Mouse (Mus musculus) heart, adult 2 months (tissue): ENCODE results near the gene Slc35f6. TPM values are rescaled to one million over a fixed set of nuclear protein-coding genes. Genes with fewer than 3 reads are reported as not detected.

Experiments
- DNase-seq, 2 experiments: peaks; one replicate each; pipeline ENCODE4 v3.0.0; 2021
- H3K27ac ChIP-seq: fragments of 200-600 bp; 2 replicates; pipeline ENCODE4 v1.8.1; 2022
- H3K27me3 ChIP-seq: fragments of 200-500 bp; 2 replicates; pipeline ENCODE4 v1.6.1; 2012; ENCODE audit warnings: mild to moderate bottlenecking, low read length, inconsistent platforms, mixed read lengths; ENCODE audit not compliant: control insufficient read depth, insufficient read depth
- H3K36me3 ChIP-seq: fragments of 200-500 bp; 2 replicates; pipeline ENCODE4 v1.6.1; 2012; ENCODE audit warnings: low read length, inconsistent platforms; ENCODE audit not compliant: control insufficient read depth, insufficient read depth
- H3K4me1 ChIP-seq: fragments of 200-500 bp; 2 replicates; pipeline ENCODE4 v1.6.1; 2011; ENCODE audit warnings: low read length; ENCODE audit not compliant: control insufficient read depth, insufficient read depth
- H3K4me3 ChIP-seq: fragments of 200-600 bp; 2 replicates; pipeline ENCODE4 v1.8.1; 2022
- H3K79me2 ChIP-seq: fragments of 200-500 bp; replicated peaks from 2 replicates; pipeline ENCODE4 v1.6.1; 2012; ENCODE audit warnings: mild to moderate bottlenecking, inconsistent platforms, low read length, moderate library complexity, mixed read lengths; ENCODE audit not compliant: control insufficient read depth, insufficient read depth
- H3K9ac ChIP-seq: fragments of 200-500 bp; 2 replicates; pipeline ENCODE4 v1.6.1; 2012; ENCODE audit warnings: low read depth, mild to moderate bottlenecking, control low read depth, inconsistent platforms, low read length, mixed read lengths
- CTCF ChIP-seq: fragments of 200-600 bp; IDR thresholded peaks from 2 replicates; pipeline ENCODE4 v1.8.1; 2022; ENCODE audit warnings: antibody characterized with exemption, mild to moderate bottlenecking, moderate library complexity
- EP300 ChIP-seq: fragments of 200-500 bp; IDR thresholded peaks from 2 replicates; pipeline ENCODE4 v1.6.1; 2011; ENCODE audit warnings: low read depth, low read length, control low read depth; ENCODE audit not compliant: insufficient read depth
- POLR2A ChIP-seq: fragments of 200-500 bp; IDR thresholded peaks from 2 replicates; pipeline ENCODE4 v1.6.1; 2011; ENCODE audit warnings: mild to moderate bottlenecking, low read depth, low read length, control low read depth; ENCODE audit not compliant: insufficient read depth
- WGBS: fragments of 180-500 bp; shearing (Covaris S2); methylation state at CpG from one replicate; pipeline ENCODE4 v1.1.7; 2018; 5-methylcytosine and 5-hydroxymethylcytosine counted together
- intact Hi-C: fragments of 180-260 bp; cut with DNase I; formaldehyde crosslinking; loops from one replicate; pipeline ENCODE4 v1.15.1; 2025
- polyA plus RNA-seq: library from polyadenylated mRNA; depleted of rRNA; stranded (reverse); fragments of >200 nt; gene quantifications from 2 replicates; pipeline ENCODE4 v1.2.3, GENCODE M21; 2012
- total RNA-seq, 2 experiments: library from RNA; stranded (reverse); gene quantifications; 2 replicates each; pipeline ENCODE4 v1.2.3; 2021

Gene Slc35f6
- total and polyA plus RNA-seq, 3 experiments = 47.2 to 119 (median 49.9) TPM

DNA sequence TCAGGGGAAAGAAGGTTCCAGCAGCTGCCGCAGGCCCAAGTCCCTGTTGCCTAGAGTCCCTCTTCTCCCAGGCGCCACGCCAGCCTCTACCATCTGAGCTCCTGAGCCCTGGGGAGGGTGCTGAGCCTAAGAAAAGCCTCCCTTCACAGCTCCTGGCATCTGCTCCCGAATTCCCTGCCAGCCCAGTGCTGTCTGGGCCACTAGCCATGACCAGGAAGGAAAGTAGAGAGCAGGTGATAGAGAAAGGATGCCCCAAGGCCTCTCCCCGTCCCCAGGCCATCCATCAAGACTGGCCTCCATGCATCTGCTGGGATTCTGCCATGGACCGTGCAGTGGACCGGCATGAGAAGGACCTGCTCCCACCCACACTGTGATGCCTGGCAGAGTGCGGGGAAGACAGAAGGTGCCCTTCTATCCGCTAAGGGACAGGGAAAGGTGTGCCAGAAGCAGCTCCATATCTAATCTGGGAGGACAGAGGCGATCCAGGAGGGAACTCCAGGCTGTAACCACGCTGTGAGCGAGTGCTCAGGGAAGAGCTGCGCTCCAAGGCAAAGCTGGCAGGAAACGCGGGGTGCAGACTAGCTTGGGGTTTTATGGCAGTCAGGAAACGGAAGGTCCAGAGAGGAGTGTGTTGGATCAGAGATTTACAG lies 41.2 kb upstream of the Slc35f6 start:
- no peak overlapping the region for H3K4me3 ChIP-seq
- H3K27ac ChIP-seq = peak overlapping the region; percentile 92; the same call in 1 of the 2 replicates
- no peaks in the 10 kb centered on the region for H3K27me3 ChIP-seq
- no peaks in the 10 kb centered on the region for H3K36me3 ChIP-seq
- H3K4me1 ChIP-seq = peaks cover 9% of the 10 kb centered on the region
- WGBS = 46% methylated on average over 16 of the region's 16 CpGs
- TF ChIP-seq EP300 (peak; percentile 58; the same call in 1 of the 2 replicates), CTCF (no peak)
- peak; percentile 73 to 86 for DNase-seq
- intact Hi-C loops = no loop called here
- no peaks in the 10 kb centered on the region for H3K79me2 ChIP-seq
- H3K9ac ChIP-seq = no peak overlapping the region

GRCm38 (mm10) chr5:30609094-30609493 lies 38.6 kb upstream of the Slc35f6 start:
- intact Hi-C loops = no loop called here
- no peak for TF ChIP-seq POLR2A
- TF ChIP-seq CTCF = no peak
- TF ChIP-seq EP300 = no peak
- Histone ChIP-seq H3K27ac (no peak overlapping the region; the same call in 1 of the 2 replicates), H3K79me2 (no peaks in the 10 kb centered on the region), H3K9ac (no peak overlapping the region), H3K4me3 (no peak overlapping the region), H3K27me3 (no peaks in the 10 kb centered on the region), H3K4me1 (peaks cover 8% of the 10 kb centered on the region), H3K36me3 (peaks cover 4% of the 10 kb centered on the region; the same call in 1 of the 2 replicates)
- 87% methylated on average over 7 of the region's 7 CpGs for WGBS
- DNase-seq = no peak

- Histone ChIP-seq H3K4me3 (no peak overlapping the region), H3K9ac (no peak overlapping the region), H3K4me1 (peaks cover 10% of the 10 kb centered on the region), H3K36me3 (peaks cover 4% of the 10 kb centered on the region; the same call in 1 of the 2 replicates), H3K27me3 (no peaks in the 10 kb centered on the region), H3K27ac (no peak overlapping the region; the same call in 1 of the 2 replicates), H3K79me2 (no peaks in the 10 kb centered on the region)
- WGBS = 66% methylated on average over 8 of the region's 8 CpGs
- DNase-seq = no peak
- no peak for TF ChIP-seq POLR2A
- TF ChIP-seq CTCF = no peak
- no peak for TF ChIP-seq EP300
- intact Hi-C loops = no loop called here
Observed at GRCm38 (mm10) chr5:30609918-30610645, 37.7 kb upstream of the Slc35f6 start.

- H3K27me3 ChIP-seq = no peaks in the 10 kb centered on the region
- peaks cover 4% of the 10 kb centered on the region; the same call in 1 of the 2 replicates for H3K36me3 ChIP-seq
- H3K4me3 ChIP-seq = no peak overlapping the region
- no peak overlapping the region for H3K27ac ChIP-seq
- H3K9ac ChIP-seq = no peak overlapping the region
- H3K79me2 ChIP-seq = no peaks in the 10 kb centered on the region
- H3K4me1 ChIP-seq = peaks cover 12% of the 10 kb centered on the region
- DNase-seq = no peak
- no peak for TF ChIP-seq POLR2A
- no peak for TF ChIP-seq CTCF
- WGBS = 20% methylated on average over 1 of the region's 1 CpGs
- intact Hi-C loops = no loop called here
Observed at GRCm38 (mm10) chr5:30611091-30611490, 36.6 kb upstream of the Slc35f6 start.

DNA sequence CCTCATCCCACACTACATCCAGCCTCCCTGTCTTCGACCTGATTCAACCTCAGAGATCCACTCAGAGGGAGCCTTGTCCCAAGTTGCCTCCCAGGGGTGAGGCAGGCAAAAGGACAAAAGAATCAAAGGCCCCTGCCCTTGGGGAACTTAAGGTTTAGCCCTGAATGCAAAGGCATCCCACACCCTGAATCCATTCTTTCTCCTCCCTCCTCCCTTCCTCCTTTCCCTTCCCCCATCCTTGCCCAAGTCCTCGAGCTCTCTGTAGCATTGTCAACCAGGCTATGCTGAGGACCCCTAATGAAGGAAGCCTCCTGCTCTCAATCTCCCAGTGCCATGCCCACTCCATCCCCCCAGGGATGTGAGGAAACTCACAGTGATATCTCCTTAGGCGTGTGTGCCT lies 36.0 kb upstream of the Slc35f6 start:
- DNase-seq = no peak

DNA sequence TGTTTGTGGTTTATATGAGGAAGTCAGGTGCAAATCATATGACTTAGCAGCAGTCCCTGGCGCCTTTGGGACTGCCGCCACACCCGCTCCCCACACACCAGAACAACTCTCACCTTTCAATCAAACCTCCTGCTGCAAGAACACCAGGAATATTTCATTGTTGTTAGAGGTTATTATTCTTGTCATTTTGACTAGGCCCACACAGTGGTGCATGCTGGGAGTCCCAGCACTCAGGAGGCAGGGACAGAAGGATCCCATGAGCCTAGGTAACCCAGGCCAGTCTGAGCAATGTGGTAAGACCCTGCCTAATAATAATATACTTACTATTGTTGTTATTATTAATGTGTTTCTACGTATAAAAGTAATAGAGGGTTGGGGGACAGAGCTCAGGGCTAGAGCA lies 35.2 kb upstream of the Slc35f6 start:
- H3K4me1 ChIP-seq = peaks cover 10% of the 10 kb centered on the region

More for the DNA sequence above, 36.0 kb upstream of the Slc35f6 start:
- no peak overlapping the region for H3K9ac ChIP-seq
- H3K27ac ChIP-seq = no peak overlapping the region
- H3K4me1 ChIP-seq = peaks cover 10% of the 10 kb centered on the region
- H3K27me3 ChIP-seq = no peaks in the 10 kb centered on the region
- H3K36me3 ChIP-seq = peaks cover 4% of the 10 kb centered on the region; the same call in 1 of the 2 replicates
- TF ChIP-seq POLR2A (no peak), EP300 (no peak), CTCF (no peak)
- WGBS = 35% methylated on average over 3 of the region's 3 CpGs
- no peak overlapping the region for H3K4me3 ChIP-seq
- intact Hi-C loops = no loop called here
- H3K79me2 ChIP-seq = no peaks in the 10 kb centered on the region

More for the DNA sequence above, 35.2 kb upstream of the Slc35f6 start:
- Histone ChIP-seq H3K27me3 (no peaks in the 10 kb centered on the region), H3K4me3 (no peak overlapping the region), H3K27ac (no peak overlapping the region), H3K9ac (no peak overlapping the region), H3K36me3 (peaks cover 4% of the 10 kb centered on the region; the same call in 1 of the 2 replicates), H3K79me2 (no peaks in the 10 kb centered on the region)
- no peak for TF ChIP-seq POLR2A
- DNase-seq = no peak
- 82% methylated on average over 4 of the region's 4 CpGs for WGBS
- intact Hi-C loops = no loop called here
